Comparison of ENCODE assay signal across 13 mouse cellular contexts in genomic region chr14:119215576-119216309, GRCm38 (mm10).
DNase-seq lines count a peak whose midpoint lies in the region; ATAC-seq and TF ChIP-seq lines count a peak whose summit lies in the region.
"Had no signal": no experiment of that assay in that cellular context is flagged by ENCODE, and none has a peak within 500 bp of the region (broad histone marks: within the 10 kb centered on the region; RNA-seq: fewer than 3 reads in every experiment).

No protein-coding gene starts in this region.

- H3K9ac ChIP-seq in forebrain, embryonic 16.5 days (replicated peaks; ENCODE audit: low read depth, low read length), result no peak overlapping the region
- no peak overlapping the region for H3K9ac ChIP-seq in forebrain, embryonic 11.5 days (ENCODE audit: low read length)
- no peak overlapping the region for H3K9ac ChIP-seq in lung, postnatal 0 days (replicated peaks; ENCODE audit: low read depth)
- H3K9ac ChIP-seq in heart, embryonic 15.5 days, result no peak overlapping the region
- no peak overlapping the region for H3K9ac ChIP-seq in liver, embryonic 13.5 days
- no peak overlapping the region for H3K9ac ChIP-seq in hindbrain, embryonic 16.5 days (ENCODE audit: low read depth, low read length)
- H3K9ac ChIP-seq: hindbrain, embryonic 12.5 days had no signal

- WGBS in forebrain, embryonic 16.5 days, result 81% methylated on average over 13 of the region's 13 CpGs
- 83% methylated on average over 13 of the region's 13 CpGs for WGBS in forebrain, embryonic 11.5 days
- 59% methylated on average over 13 of the region's 13 CpGs for WGBS in lung, postnatal 0 days
- WGBS in heart, embryonic 15.5 days, result 37% methylated on average over 13 of the region's 13 CpGs
- 63% methylated on average over 13 of the region's 13 CpGs for WGBS in liver, embryonic 13.5 days (ENCODE audit: insufficient replicate concordance)
- WGBS in hindbrain, embryonic 16.5 days, result 67% methylated on average over 13 of the region's 13 CpGs

- no peak overlapping the region for H3K27ac ChIP-seq in forebrain, embryonic 16.5 days (ENCODE audit: low read length)
- H3K27ac ChIP-seq in forebrain, embryonic 11.5 days (ENCODE audit: low read depth, low read length), result no peak overlapping the region
- H3K27ac ChIP-seq in lung, postnatal 0 days (ENCODE audit: low read length), result no peak overlapping the region
- H3K27ac ChIP-seq in heart, embryonic 15.5 days, result peak overlapping the region; percentile 47; the same call in 1 of the 2 replicates
- H3K27ac ChIP-seq in liver, embryonic 13.5 days, result no peak overlapping the region
- H3K27ac ChIP-seq in hindbrain, embryonic 16.5 days (ENCODE audit: low read depth, low read length), result no peak overlapping the region
- H3K27ac ChIP-seq: embryonic facial prominence, embryonic 10.5 days; hindbrain, embryonic 12.5 days; macrophage had no signal

- no peak for TF ChIP-seq CTCF in lung, postnatal 0 days (IDR thresholded peaks at IDR 0.05)

- DNase-seq in forebrain, embryonic 11.5 days (ENCODE audit: low spot score), result no peak
- DNase-seq in lung, postnatal 0 days (ENCODE audit: low spot score), result peak; percentile 12
- no peak for DNase-seq in lung, adult 18-20 months
- no peak for DNase-seq in liver, embryonic 13.5 days
- DNase-seq in MN1 (ENCODE audit: low spot score), result no peak
- DNase-seq: kidney, adult 9 months; thymus, postnatal 25 days had no signal

- no peaks in the 10 kb centered on the region for H3K9me3 ChIP-seq in forebrain, embryonic 16.5 days (ENCODE audit: control insufficient read depth, low read length)
- H3K9me3 ChIP-seq in forebrain, embryonic 11.5 days (ENCODE audit: control insufficient read depth, low read length), result no peaks in the 10 kb centered on the region
- H3K9me3 ChIP-seq in lung, postnatal 0 days (ENCODE audit: low read length), result no peaks in the 10 kb centered on the region
- no peaks in the 10 kb centered on the region for H3K9me3 ChIP-seq in heart, embryonic 15.5 days (replicated peaks)
- H3K9me3 ChIP-seq in liver, embryonic 13.5 days (replicated peaks), result peaks cover 4% of the 10 kb centered on the region; the same call in 1 of the 2 replicates
- no peaks in the 10 kb centered on the region for H3K9me3 ChIP-seq in hindbrain, embryonic 16.5 days (ENCODE audit: control insufficient read depth, low read length)
- H3K9me3 ChIP-seq: embryonic facial prominence, embryonic 10.5 days; hindbrain, embryonic 12.5 days had no signal

- 0 out of 2 replicates have a peak, but pooled peaks have one; percentile 28 for ATAC-seq in forebrain, embryonic 16.5 days
- ATAC-seq in forebrain, embryonic 11.5 days (replicated peaks; ENCODE audit: low FRiP score), result no peak
- no peak for ATAC-seq in lung, postnatal 0 days
- ATAC-seq in heart, embryonic 15.5 days (replicated peaks; ENCODE audit: insufficient number of reproducible peaks, insufficient read depth, low FRiP score, low read depth), result 0 out of 2 replicates have a peak, but pooled peaks have one; percentile 75
- ATAC-seq in liver, embryonic 13.5 days (ENCODE audit: low read depth), result peak; percentile 31; the same call in 1 of the 2 replicates
- ATAC-seq in hindbrain, embryonic 16.5 days, result no peak

- H3K27me3 ChIP-seq in forebrain, embryonic 16.5 days (replicated peaks; ENCODE audit: control insufficient read depth, insufficient read depth, low read length), result no peaks in the 10 kb centered on the region
- H3K27me3 ChIP-seq in forebrain, embryonic 11.5 days (ENCODE audit: control insufficient read depth, insufficient read depth, low read length), result no peaks in the 10 kb centered on the region
- no peaks in the 10 kb centered on the region for H3K27me3 ChIP-seq in lung, postnatal 0 days (replicated peaks; ENCODE audit: insufficient read depth, low read length)
- H3K27me3 ChIP-seq in heart, embryonic 15.5 days, result no peaks in the 10 kb centered on the region
- H3K27me3 ChIP-seq in liver, embryonic 13.5 days, result no peaks in the 10 kb centered on the region
- H3K27me3 ChIP-seq in hindbrain, embryonic 16.5 days (replicated peaks; ENCODE audit: control insufficient read depth, insufficient read depth, low read length), result no peaks in the 10 kb centered on the region
- H3K27me3 ChIP-seq: hindbrain, embryonic 12.5 days had no signal

- TF ChIP-seq EP300 in lung, postnatal 0 days (IDR thresholded peaks at IDR 0.05), result no peak

- H3K4me3 ChIP-seq in forebrain, embryonic 16.5 days (replicated peaks; ENCODE audit: low read length), result no peak overlapping the region
- no peak overlapping the region for H3K4me3 ChIP-seq in forebrain, embryonic 11.5 days (ENCODE audit: low read depth, low read length)
- no peak overlapping the region for H3K4me3 ChIP-seq in lung, postnatal 0 days (ENCODE audit: low read depth, low read length)
- H3K4me3 ChIP-seq in heart, embryonic 15.5 days, result no peak overlapping the region
- H3K4me3 ChIP-seq in liver, embryonic 13.5 days (replicated peaks), result no peak overlapping the region
- no peak overlapping the region for H3K4me3 ChIP-seq in hindbrain, embryonic 16.5 days (ENCODE audit: low read length)
- H3K4me3 ChIP-seq: embryonic facial prominence, embryonic 10.5 days; hindbrain, embryonic 12.5 days had no signal

- 0 out of 2 replicates have a peak, but pooled peaks cover 4% of the 10 kb centered on the region for H3K4me1 ChIP-seq in forebrain, embryonic 16.5 days (replicated peaks; ENCODE audit: control insufficient read depth, insufficient read depth, low read length)
- no peaks in the 10 kb centered on the region for H3K4me1 ChIP-seq in forebrain, embryonic 11.5 days (replicated peaks; ENCODE audit: control insufficient read depth, insufficient read depth, low read length)
- H3K4me1 ChIP-seq in lung, postnatal 0 days (ENCODE audit: insufficient read depth, low read depth, low read length), result no peaks in the 10 kb centered on the region
- H3K4me1 ChIP-seq in heart, embryonic 15.5 days (replicated peaks), result peaks cover 6% of the 10 kb centered on the region
- no peaks in the 10 kb centered on the region for H3K4me1 ChIP-seq in liver, embryonic 13.5 days (replicated peaks)
- H3K4me1 ChIP-seq in hindbrain, embryonic 16.5 days (ENCODE audit: control insufficient read depth, insufficient read depth, low read depth, low read length), result no peaks in the 10 kb centered on the region
- H3K4me1 ChIP-seq: embryonic facial prominence, embryonic 10.5 days; hindbrain, embryonic 12.5 days had no signal

- H3K36me3 ChIP-seq in forebrain, embryonic 16.5 days (ENCODE audit: control insufficient read depth, insufficient read depth), result no peaks in the 10 kb centered on the region
- H3K36me3 ChIP-seq in forebrain, embryonic 11.5 days (ENCODE audit: control insufficient read depth, insufficient read depth, low read length), result no peaks in the 10 kb centered on the region
- no peaks in the 10 kb centered on the region for H3K36me3 ChIP-seq in lung, postnatal 0 days (ENCODE audit: insufficient read depth, low read length)
- no peaks in the 10 kb centered on the region for H3K36me3 ChIP-seq in heart, embryonic 15.5 days
- H3K36me3 ChIP-seq in liver, embryonic 13.5 days, result no peaks in the 10 kb centered on the region
- no peaks in the 10 kb centered on the region for H3K36me3 ChIP-seq in hindbrain, embryonic 16.5 days (ENCODE audit: control insufficient read depth, insufficient read depth, low read length)
- H3K36me3 ChIP-seq: embryonic facial prominence, embryonic 10.5 days; hindbrain, embryonic 12.5 days had no signal

- no peak overlapping the region for H3K4me2 ChIP-seq in forebrain, embryonic 16.5 days (ENCODE audit: low read length)
- no peak overlapping the region for H3K4me2 ChIP-seq in forebrain, embryonic 11.5 days (ENCODE audit: low read depth, low read length, severe bottlenecking)
- no peak overlapping the region for H3K4me2 ChIP-seq in lung, postnatal 0 days (replicated peaks; ENCODE audit: low read depth, low read length)
- H3K4me2 ChIP-seq in heart, embryonic 15.5 days, result no peak overlapping the region
- H3K4me2 ChIP-seq in liver, embryonic 13.5 days, result no peak overlapping the region
- H3K4me2 ChIP-seq in hindbrain, embryonic 16.5 days (ENCODE audit: low read length), result no peak overlapping the region
- H3K4me2 ChIP-seq: hindbrain, embryonic 12.5 days had no signal

Comparison
In these comparisons a context has a peak if more than half of its experiments do, and no peak if none do; other contexts are left out.
1. ATAC-seq: peak in forebrain, embryonic 16.5 days (single experiment), heart, embryonic 15.5 days (single experiment) and liver, embryonic 13.5 days (single experiment); none in forebrain, embryonic 11.5 days (single experiment), lung, postnatal 0 days (single experiment) and hindbrain, embryonic 16.5 days (single experiment).